Mouse (Mus musculus) gastrocnemius, adult 8-10 months (tissue): ENCODE results near the gene Eci3. TPM values are rescaled to one million over a fixed set of nuclear protein-coding genes. Genes with fewer than 3 reads are reported as not detected.
"Not testable (repeated sequence)": the region's sequence is repeated elsewhere in the genome, so short reads cannot be mapped to it uniquely, and the experiment has no call there.

Experiments used
- DNase-seq, 2 experiments: peaks; one replicate each; pipeline ENCODE4 v3.0.0; 2022; ENCODE audit warnings: low spot score in 2 of 2
- total RNA-seq, 4 experiments: library from RNA; stranded (reverse); gene quantifications; 2 replicates each; pipeline ENCODE4 v1.2.4; 2022

The Eci3 gene
- total RNA-seq, result under 1 TPM; 0.32 to 0.65 (median 0.46) TPM

DNA sequence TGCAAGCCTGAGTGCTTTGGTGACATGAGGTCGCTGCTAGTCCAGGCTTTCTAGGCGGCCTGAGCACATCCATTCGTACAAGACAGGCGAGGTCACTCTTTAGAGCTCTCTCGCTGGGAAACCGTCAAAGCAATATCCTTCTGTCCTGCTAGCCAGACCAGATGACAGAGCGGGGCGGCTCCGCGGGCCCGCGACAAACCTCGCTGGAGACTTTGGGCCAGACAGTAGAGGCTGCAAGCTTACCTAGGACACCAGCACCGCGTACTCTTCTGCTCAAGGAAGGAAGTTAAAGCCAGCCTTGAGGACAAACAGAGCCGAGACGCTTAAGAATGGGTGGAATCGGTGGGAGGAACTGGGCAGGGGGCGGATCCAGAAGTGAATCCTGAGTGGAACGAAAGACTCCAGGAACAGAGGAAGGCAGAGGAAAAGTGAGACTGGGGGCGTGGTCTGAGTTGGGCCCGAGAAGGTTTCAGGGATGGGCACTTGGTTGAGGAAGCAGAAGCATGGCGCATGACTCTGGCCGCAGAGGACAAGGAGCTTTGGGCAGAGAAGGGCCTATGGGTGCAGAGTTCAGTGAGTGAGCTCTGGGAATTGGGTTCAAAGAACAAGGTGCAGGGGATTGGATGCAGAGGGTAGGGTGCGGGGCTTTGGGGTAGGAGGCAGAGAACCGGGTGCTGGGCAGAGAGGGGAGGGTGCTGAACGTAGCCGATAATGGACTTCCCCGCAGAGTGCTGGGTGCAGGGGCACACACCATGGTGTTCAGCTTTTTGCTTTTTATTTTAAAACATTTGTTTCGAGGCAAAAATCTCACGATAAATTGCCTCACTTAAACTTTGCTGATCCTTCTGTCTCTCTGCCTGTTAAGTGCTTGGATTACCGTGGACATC lies at the start of gene Eci3:
Eci3 (minus strand) TSS at position 300 of the 887 bp plus-strand sequence.
- DNase-seq, result peak; percentile 5 to 14

GRCm38 (mm10) chr13:34995925-34996324 lies 32.3 kb upstream of the Eci3 start:
- DNase-seq, result no peak

- DNase-seq, result peak; percentile 89 to 91
Observed at GRCm38 (mm10) chr13:34993983-34994811, 30.6 kb upstream of the Eci3 start.

DNA sequence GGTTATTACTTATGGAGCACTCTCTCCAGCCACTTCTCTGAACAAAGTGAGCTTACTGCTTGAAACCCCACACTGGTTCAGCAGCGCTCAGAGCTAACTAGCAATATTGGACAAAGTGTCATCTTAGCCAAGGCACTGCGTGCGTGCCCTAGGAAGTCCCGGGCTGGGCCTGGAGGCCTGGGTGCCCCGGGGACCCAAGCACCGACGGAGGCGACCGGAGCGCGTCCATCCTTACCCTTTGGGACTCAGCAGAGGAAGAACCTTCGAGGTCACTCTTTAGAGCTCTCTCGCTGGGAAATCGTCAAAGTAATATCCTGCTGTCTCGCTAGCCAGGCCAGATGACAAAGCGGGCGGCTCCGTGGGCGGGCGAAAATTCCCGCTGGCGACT lies 30.0 kb upstream of the Eci3 start:
- DNase-seq, result no peak

DNA sequence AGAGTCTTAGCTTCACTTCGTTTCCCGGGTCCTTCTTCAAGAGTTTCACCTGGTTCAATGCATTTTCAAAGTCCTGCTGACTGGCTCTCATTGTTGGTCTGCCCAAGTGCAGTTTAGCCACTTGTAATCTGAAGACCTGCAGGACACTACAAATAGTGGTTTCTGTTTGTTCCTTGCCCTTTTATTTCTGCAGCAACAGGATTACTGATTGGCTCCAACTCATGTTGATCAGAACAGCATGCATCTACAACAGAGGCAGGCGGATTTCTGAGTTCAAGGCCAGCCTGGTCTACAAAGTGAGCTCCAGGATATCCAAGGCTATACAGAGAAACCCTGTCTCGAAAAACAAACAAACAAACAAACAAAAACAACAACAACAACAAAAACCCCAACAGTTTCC lies 29.5 kb upstream of the Eci3 start:
- no peak for DNase-seq

GRCm38 (mm10) chr13:34991581-34992273 lies 28.1 kb upstream of the Eci3 start:
- DNase-seq, result no peak

GRCm38 (mm10) chr13:34983479-34983878 lies 19.9 kb upstream of the Eci3 start:
- DNase-seq, result not testable (repeated sequence)

- DNase-seq, result not testable (repeated sequence)
Observed at GRCm38 (mm10) chr13:34978635-34979034, 15.0 kb upstream of the Eci3 start.

- DNase-seq, result no peak
Observed at GRCm38 (mm10) chr13:34977410-34977809, 13.8 kb upstream of the Eci3 start.

DNA sequence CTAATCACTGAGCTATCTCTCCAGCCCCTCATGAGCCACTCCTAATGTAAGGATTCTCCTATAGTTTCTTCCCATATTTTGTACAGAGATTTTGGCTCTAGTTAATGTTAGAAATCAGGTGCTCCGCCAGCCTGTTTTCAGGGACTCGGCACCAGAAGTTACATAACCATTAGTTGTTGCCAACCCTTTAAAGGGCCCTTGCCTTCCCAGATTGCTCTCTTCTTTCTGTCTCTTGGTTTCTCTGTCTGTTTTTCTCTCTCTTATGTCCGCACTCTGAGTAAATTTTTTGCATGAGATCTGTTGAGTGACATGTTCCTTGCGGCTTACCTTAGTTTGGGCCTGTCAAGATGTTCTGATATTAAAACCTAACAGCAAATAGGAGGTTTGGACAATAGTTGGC lies 12.5 kb upstream of the Eci3 start:
- no peak for DNase-seq

- no peak for DNase-seq
Observed at GRCm38 (mm10) chr13:34973770-34974169, 10.2 kb upstream of the Eci3 start.

DNA sequence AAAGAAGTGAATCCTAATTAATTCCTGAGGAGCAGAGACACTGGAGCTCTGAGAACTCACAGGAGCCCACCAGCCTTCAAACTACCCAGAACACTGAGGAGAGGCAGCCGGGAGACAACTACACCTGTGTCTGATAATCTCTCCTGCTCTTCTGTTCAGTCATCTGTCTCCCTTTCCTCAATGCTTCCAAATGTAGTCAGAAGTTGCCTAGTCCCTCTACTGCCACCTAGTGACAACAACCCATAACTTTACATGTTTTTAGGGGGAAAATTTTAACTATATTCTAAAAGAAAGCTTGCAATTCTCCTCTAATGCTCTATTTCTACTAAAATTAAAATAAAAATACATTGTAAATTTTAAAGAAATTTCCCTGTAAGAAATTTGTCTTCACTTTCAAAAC lies 9.5 kb upstream of the Eci3 start:
- DNase-seq, result no peak

- not testable (repeated sequence) for DNase-seq
Observed at GRCm38 (mm10) chr13:34972456-34972855, 8.8 kb upstream of the Eci3 start.

GRCm38 (mm10) chr13:34965647-34966046 lies 2.0 kb upstream of the Eci3 start:
- not testable (repeated sequence) for DNase-seq

GRCm38 (mm10) chr13:34964866-34965265 lies 1.3 kb upstream of the Eci3 start:
- no peak for DNase-seq

GRCm38 (mm10) chr13:34964419-34964818 lies 809 bp upstream of the Eci3 start:
- no peak for DNase-seq

- no peak for DNase-seq
Observed at GRCm38 (mm10) chr13:34960996-34961770, 2.4 kb downstream of the Eci3 start.

DNA sequence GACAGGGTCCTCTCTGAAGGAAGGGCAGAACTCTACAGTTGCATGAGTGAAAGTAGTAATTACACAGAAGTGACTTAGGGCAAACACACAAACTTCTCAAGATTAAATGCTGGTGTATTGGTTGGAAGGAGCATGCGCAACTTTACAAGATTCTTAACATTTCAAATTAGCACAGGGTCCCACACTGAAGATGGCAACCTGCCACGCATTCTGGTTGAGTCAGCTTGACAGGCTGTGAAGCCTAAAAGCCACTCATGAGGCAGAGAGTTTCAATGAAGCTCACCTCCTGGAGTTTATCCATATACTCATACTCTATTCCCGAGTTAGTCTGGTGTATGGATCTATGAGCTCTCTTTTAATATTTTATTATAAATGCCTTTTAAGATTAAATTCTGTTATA lies 5.5 kb downstream of the Eci3 start:
- DNase-seq, result not testable (repeated sequence)

GRCm38 (mm10) chr13:34956901-34957300 lies 6.7 kb downstream of the Eci3 start:
- DNase-seq, result no peak

DNA sequence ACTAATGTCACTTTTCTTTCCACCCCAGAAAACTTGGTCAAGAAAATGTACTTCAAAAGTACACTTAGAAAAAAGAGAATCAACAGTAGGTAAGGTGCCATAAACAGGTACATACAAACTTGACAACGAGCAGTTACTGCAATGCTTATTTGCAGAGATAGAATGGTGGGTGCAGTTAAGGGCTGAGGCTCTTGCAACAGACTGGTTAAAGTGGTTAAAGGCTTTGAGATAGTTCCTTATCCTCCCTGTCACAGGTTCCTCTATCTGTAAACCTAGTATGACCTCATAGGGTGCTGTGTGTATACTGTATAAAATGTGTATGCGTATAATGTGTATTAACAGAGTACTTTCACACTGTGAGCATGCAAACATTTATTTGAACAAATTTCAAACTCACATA lies 12.2 kb downstream of the Eci3 start:
- not testable (repeated sequence) for DNase-seq

DNA sequence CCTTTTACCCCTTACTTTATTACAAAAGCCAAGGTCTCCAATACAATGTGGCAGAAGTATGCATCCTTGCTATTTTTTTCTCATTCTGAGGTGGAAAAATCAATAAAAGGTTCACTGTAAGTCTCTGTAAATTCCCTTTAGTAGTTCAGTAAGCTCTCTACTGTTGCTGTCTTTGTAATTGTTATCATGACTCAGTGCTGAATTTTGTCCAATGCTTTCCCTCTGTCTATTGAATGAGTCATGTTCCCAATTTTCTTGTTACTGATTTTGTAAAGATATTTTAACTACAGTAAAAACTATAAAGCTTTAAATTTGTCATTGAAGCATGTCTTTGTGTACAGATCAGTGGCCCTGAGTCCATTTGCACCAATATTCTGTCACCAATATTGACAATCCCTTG lies 21.2 kb downstream of the Eci3 start:
- DNase-seq, result no peak
